Mouse (Mus musculus) testis, adult 2 months (tissue): Measurements from ENCODE around the gene Wars. TPM values are rescaled to one million over a fixed set of nuclear protein-coding genes. Genes with fewer than 3 reads are reported as not detected.
"Not testable (repeated sequence)": the region's sequence is repeated elsewhere in the genome, so short reads cannot be mapped to it uniquely, and the experiment has no call there.

Experiments
- H3K27ac ChIP-seq: fragments of 200-500 bp; 2 replicates; pipeline ENCODE4 v1.5.1; 2012; ENCODE audit warnings: low read depth, low read length; ENCODE audit not compliant: control insufficient read depth, insufficient read depth
- H3K27me3 ChIP-seq: fragments of 200-500 bp; 2 replicates; pipeline ENCODE4 v1.6.1; 2012; ENCODE audit warnings: mild to moderate bottlenecking, low read length, moderate library complexity; ENCODE audit not compliant: control insufficient read depth, insufficient read depth
- H3K36me3 ChIP-seq: fragments of 200-500 bp; 2 replicates; pipeline ENCODE4 v1.6.1; 2012; ENCODE audit warnings: mild to moderate bottlenecking, low read length; ENCODE audit not compliant: control insufficient read depth, insufficient read depth
- H3K4me1 ChIP-seq: fragments of 200-500 bp; 2 replicates; pipeline ENCODE4 v1.6.1; 2012; ENCODE audit warnings: low read length; ENCODE audit not compliant: control insufficient read depth, insufficient read depth
- H3K4me3 ChIP-seq: fragments of 200-500 bp; 2 replicates; pipeline ENCODE4 v1.5.1; 2012; ENCODE audit warnings: low read depth, mild to moderate bottlenecking, low read length, moderate library complexity, mixed read lengths; ENCODE audit not compliant: control insufficient read depth
- CTCF ChIP-seq: fragments of 200-500 bp; IDR thresholded peaks from 2 replicates; pipeline ENCODE4 v1.5.1; 2012; ENCODE audit warnings: low read depth, mild to moderate bottlenecking, inconsistent platforms, low read length, moderate library complexity; ENCODE audit not compliant: control insufficient read depth, insufficient read depth, insufficient replicate concordance
- POLR2A ChIP-seq: fragments of 200-500 bp; IDR thresholded peaks from 2 replicates; pipeline ENCODE4 v1.6.1; 2012; ENCODE audit warnings: low read depth, mild to moderate bottlenecking, inconsistent platforms, low read length, moderate library complexity; ENCODE audit not compliant: control insufficient read depth
- polyA plus RNA-seq: library from polyadenylated mRNA; depleted of rRNA; stranded (reverse); fragments of >200 nt; gene quantifications from 2 replicates; pipeline ENCODE4 v1.2.3, GENCODE M21; 2012

Gene Wars
- polyA plus RNA-seq, 1 experiment, result 27.4 TPM

- TF ChIP-seq POLR2A (no peak), CTCF (no peak)
- H3K27me3 ChIP-seq, result no peaks in the 10 kb centered on the region
- no peak overlapping the region for H3K4me3 ChIP-seq
- no peaks in the 10 kb centered on the region for H3K36me3 ChIP-seq
- peaks cover 5% of the 10 kb centered on the region for H3K4me1 ChIP-seq
- H3K27ac ChIP-seq, result no peak overlapping the region
Observed at GRCm38 (mm10) chr12:108855081-108855480, 38.9 kb downstream of the Wars start.

GRCm38 (mm10) chr12:108852822-108853221 lies 41.2 kb downstream of the Wars start:
- H3K36me3 ChIP-seq, result no peaks in the 10 kb centered on the region
- peaks cover 5% of the 10 kb centered on the region; the same call in 1 of the 2 replicates for H3K4me1 ChIP-seq
- no peak overlapping the region for H3K27ac ChIP-seq
- no peaks in the 10 kb centered on the region for H3K27me3 ChIP-seq
- TF ChIP-seq POLR2A (no peak), CTCF (no peak)
- H3K4me3 ChIP-seq, result no peak overlapping the region

- TF ChIP-seq POLR2A, result no peak
- Histone ChIP-seq H3K27ac (no peak overlapping the region), H3K4me3 (no peak overlapping the region)
Observed at GRCm38 (mm10) chr12:108850886-108851285, 43.1 kb downstream of the Wars start.

GRCm38 (mm10) chr12:108850129-108850528 lies 43.8 kb downstream of the Wars start:
- no peaks in the 10 kb centered on the region for H3K27me3 ChIP-seq
- no peak overlapping the region for H3K4me3 ChIP-seq
- TF ChIP-seq POLR2A, result no peak
- no peak for TF ChIP-seq CTCF
- H3K36me3 ChIP-seq, result no peaks in the 10 kb centered on the region
- peaks cover 5% of the 10 kb centered on the region; the same call in 1 of the 2 replicates for H3K4me1 ChIP-seq
- no peak overlapping the region for H3K27ac ChIP-seq

More at GRCm38 (mm10) chr12:108850886-108851285, 43.1 kb downstream of the Wars start:
- H3K36me3 ChIP-seq, result no peaks in the 10 kb centered on the region
- no peaks in the 10 kb centered on the region for H3K27me3 ChIP-seq
- H3K4me1 ChIP-seq, result peaks cover 5% of the 10 kb centered on the region; the same call in 1 of the 2 replicates

GRCm38 (mm10) chr12:108849488-108850022 lies 44.4 kb downstream of the Wars start:
- no peaks in the 10 kb centered on the region for H3K27me3 ChIP-seq
- H3K36me3 ChIP-seq, result no peaks in the 10 kb centered on the region
- TF ChIP-seq POLR2A (no peak), CTCF (no peak)
- no peak overlapping the region for H3K27ac ChIP-seq
- peaks cover 5% of the 10 kb centered on the region; the same call in 1 of the 2 replicates for H3K4me1 ChIP-seq
- H3K4me3 ChIP-seq, result no peak overlapping the region

GRCm38 (mm10) chr12:108848033-108848432 lies 45.9 kb downstream of the Wars start:
- not testable (repeated sequence) for H3K27me3 ChIP-seq, H3K4me3 ChIP-seq, H3K27ac ChIP-seq, H3K4me1 ChIP-seq, H3K36me3 ChIP-seq

GRCm38 (mm10) chr12:108842663-108843062 lies 51.3 kb downstream of the Wars start:
- Histone ChIP-seq H3K27ac (no peak overlapping the region), H3K4me1 (no peaks in the 10 kb centered on the region), H3K36me3 (no peaks in the 10 kb centered on the region), H3K27me3 (no peaks in the 10 kb centered on the region), H3K4me3 (no peak overlapping the region)
- no peak for TF ChIP-seq CTCF
- no peak for TF ChIP-seq POLR2A

- Histone ChIP-seq H3K4me3 (no peak overlapping the region), H3K27me3 (no peaks in the 10 kb centered on the region), H3K27ac (no peak overlapping the region), H3K36me3 (no peaks in the 10 kb centered on the region), H3K4me1 (peaks cover 7% of the 10 kb centered on the region)
- TF ChIP-seq CTCF (no peak), POLR2A (no peak)
Observed at GRCm38 (mm10) chr12:108841181-108841580, 52.8 kb downstream of the Wars start.
